Mouse (Mus musculus) forebrain, postnatal 0 days (tissue): ENCODE measurements around the gene Ahr. TPM values are rescaled to one million over a fixed set of nuclear protein-coding genes. Genes with fewer than 3 reads are reported as not detected.

Experiments
- ATAC-seq: fragments of 200-750 bp; cut with Nextera tagmentation; 2 replicates; pipeline ENCODE4 v1.8.0; 2017; ENCODE audit warnings: mild to moderate bottlenecking, moderate library complexity
- DNase-seq: peaks from one replicate; pipeline ENCODE4 v3.0.0-alpha.2; 2015
- H3K27ac ChIP-seq: fragments of 300-500 bp; sonication (generic); 2 replicates; pipeline ENCODE4 v1.5.1; 2014; ENCODE audit warnings: low read depth, mild to moderate bottlenecking, antibody characterized with exemption, low read length, moderate library complexity, mixed read lengths
- H3K27me3 ChIP-seq: fragments of 300-500 bp; sonication (generic); 2 replicates; pipeline ENCODE4 v1.6.1; 2014; ENCODE audit warnings: mild to moderate bottlenecking, low read length, mixed read lengths; ENCODE audit not compliant: insufficient read depth
- H3K36me3 ChIP-seq: fragments of 300-500 bp; sonication (generic); 2 replicates; pipeline ENCODE4 v1.6.1; 2014; ENCODE audit warnings: mild to moderate bottlenecking, moderate library complexity; ENCODE audit not compliant: insufficient read depth
- H3K4me1 ChIP-seq: fragments of 300-500 bp; sonication (generic); 2 replicates; pipeline ENCODE4 v1.6.1; 2014; ENCODE audit warnings: antibody characterized with exemption; ENCODE audit not compliant: insufficient read depth
- H3K4me2 ChIP-seq: fragments of 300-500 bp; sonication (generic); 2 replicates; pipeline ENCODE4 v1.6.1; 2014; ENCODE audit warnings: low read depth, mild to moderate bottlenecking, moderate library complexity
- H3K4me3 ChIP-seq: fragments of 300-500 bp; sonication (generic); 2 replicates; pipeline ENCODE4 v1.5.1; 2014; ENCODE audit warnings: low read depth, low read length, mixed read lengths
- H3K9ac ChIP-seq: fragments of 300-500 bp; sonication (generic); 2 replicates; pipeline ENCODE4 v1.6.1; 2014; ENCODE audit warnings: mild to moderate bottlenecking
- H3K9me3 ChIP-seq: fragments of 300-500 bp; sonication (generic); 2 replicates; pipeline ENCODE4 v1.6.1; 2016; ENCODE audit warnings: low read length
- CTCF ChIP-seq: sonication (generic); IDR thresholded peaks from 2 replicates; pipeline ENCODE4 v1.5.1; 2016; ENCODE audit warnings: antibody characterized with exemption, control low read depth, low read depth
- WGBS: fragments of 180-500 bp; shearing (Covaris S2); extraction: QIAGEN DNeasy Blood & Tissue Kit; methylation state at CpG from one replicate; pipeline ENCODE4 v1.1.7; 2014; 5-methylcytosine and 5-hydroxymethylcytosine counted together
- polyA plus RNA-seq: library from polyadenylated mRNA; unstranded; fragments of >200 nt; fragmentation: Nextera tagmentation; extraction: Ambion mirVana; gene quantifications from 2 replicates; pipeline ENCODE4 v1.2.1, GENCODE M21; 2015
- total RNA-seq: library from RNA; depleted of rRNA; stranded (reverse); fragments of >200 nt; gene quantifications from 2 replicates; pipeline ENCODE4 v1.2.3, GENCODE M21; 2014

The Ahr gene
- total and polyA plus RNA-seq, 2 experiments from 2014 or later = 2.0 to 7.2 TPM

- Histone ChIP-seq H3K27me3 (no peaks in the 10 kb centered on the region), H3K9me3 (no peaks in the 10 kb centered on the region), H3K4me1 (no peaks in the 10 kb centered on the region), H3K4me3 (no peak overlapping the region), H3K36me3 (no peaks in the 10 kb centered on the region), H3K9ac (no peak overlapping the region), H3K4me2 (no peak overlapping the region), H3K27ac (no peak overlapping the region)
- WGBS = 15% methylated on average over 5 of the region's 5 CpGs
- TF ChIP-seq CTCF = peak; percentile 77
- peak; percentile 78 for DNase-seq
- ATAC-seq = no peak
These were observed 2.7 kb downstream of the Ahr start for GRCm38 (mm10) chr12:35532151-35532550.

- no peaks in the 10 kb centered on the region for H3K4me1 ChIP-seq
- DNase-seq (no peak), ATAC-seq (no peak)
- H3K9ac ChIP-seq = no peak overlapping the region
- H3K36me3 ChIP-seq = no peaks in the 10 kb centered on the region
- H3K27me3 ChIP-seq = no peaks in the 10 kb centered on the region
- no peak overlapping the region for H3K4me3 ChIP-seq
- H3K9me3 ChIP-seq = no peaks in the 10 kb centered on the region
- no peak overlapping the region for H3K27ac ChIP-seq
- no peak overlapping the region for H3K4me2 ChIP-seq
- TF ChIP-seq CTCF = no peak
These were observed 4.3 kb downstream of the Ahr start for GRCm38 (mm10) chr12:35530587-35530986.

GRCm38 (mm10) chr12:35527429-35527828 is 7.4 kb downstream of the Ahr start:
- Histone ChIP-seq H3K27me3 (no peaks in the 10 kb centered on the region), H3K36me3 (no peaks in the 10 kb centered on the region), H3K4me1 (no peaks in the 10 kb centered on the region), H3K9ac (no peak overlapping the region), H3K4me3 (no peak overlapping the region), H3K4me2 (no peak overlapping the region), H3K27ac (no peak overlapping the region), H3K9me3 (no peaks in the 10 kb centered on the region)
- DNase-seq (no peak), ATAC-seq (no peak)
- WGBS = 86% methylated on average over 6 of the region's 6 CpGs
- no peak for TF ChIP-seq CTCF

- no peak overlapping the region for H3K27ac ChIP-seq
- DNase-seq (no peak), ATAC-seq (no peak)
- no peak overlapping the region for H3K9ac ChIP-seq
- no peaks in the 10 kb centered on the region for H3K9me3 ChIP-seq
- H3K36me3 ChIP-seq = no peaks in the 10 kb centered on the region
- H3K4me1 ChIP-seq = no peaks in the 10 kb centered on the region
- no peak overlapping the region for H3K4me2 ChIP-seq
- H3K4me3 ChIP-seq = no peak overlapping the region
- WGBS = 91% methylated on average over 9 of the region's 9 CpGs
- TF ChIP-seq CTCF = no peak
- no peaks in the 10 kb centered on the region for H3K27me3 ChIP-seq
These were observed 12.2 kb downstream of the Ahr start for GRCm38 (mm10) chr12:35522585-35523103.

- 68% methylated on average over 3 of the region's 3 CpGs for WGBS
These were observed 19.2 kb downstream of the Ahr start for GRCm38 (mm10) chr12:35515621-35516020.

GRCm38 (mm10) chr12:35514671-35515070 is 20.2 kb downstream of the Ahr start:
- Histone ChIP-seq H3K4me3 (no peak overlapping the region), H3K9ac (no peak overlapping the region), H3K27ac (no peak overlapping the region), H3K9me3 (no peaks in the 10 kb centered on the region), H3K4me2 (no peak overlapping the region), H3K4me1 (no peaks in the 10 kb centered on the region), H3K27me3 (no peaks in the 10 kb centered on the region), H3K36me3 (peaks cover 8% of the 10 kb centered on the region; the same call in 1 of the 2 replicates)
- ATAC-seq (no peak), DNase-seq (no peak)
- no peak for TF ChIP-seq CTCF
- WGBS = 45% methylated on average over 2 of the region's 2 CpGs

More at GRCm38 (mm10) chr12:35515621-35516020, 19.2 kb downstream of the Ahr start:
- H3K4me2 ChIP-seq = no peak overlapping the region
- H3K27ac ChIP-seq = no peak overlapping the region
- no peaks in the 10 kb centered on the region for H3K27me3 ChIP-seq
- H3K36me3 ChIP-seq = peaks cover 7% of the 10 kb centered on the region; the same call in 1 of the 2 replicates
- no peaks in the 10 kb centered on the region for H3K4me1 ChIP-seq
- H3K9ac ChIP-seq = no peak overlapping the region
- TF ChIP-seq CTCF = no peak
- ATAC-seq (no peak), DNase-seq (no peak)
- no peaks in the 10 kb centered on the region for H3K9me3 ChIP-seq
- H3K4me3 ChIP-seq = no peak overlapping the region

GRCm38 (mm10) chr12:35510711-35511110 is 24.1 kb downstream of the Ahr start:
- 94% methylated on average over 5 of the region's 5 CpGs for WGBS
- ATAC-seq (no peak), DNase-seq (no peak)
- no peaks in the 10 kb centered on the region for H3K9me3 ChIP-seq
- H3K27ac ChIP-seq = no peak overlapping the region
- H3K9ac ChIP-seq = no peak overlapping the region
- H3K4me1 ChIP-seq = no peaks in the 10 kb centered on the region
- H3K4me3 ChIP-seq = no peak overlapping the region
- no peak for TF ChIP-seq CTCF
- peaks cover 8% of the 10 kb centered on the region; the same call in 1 of the 2 replicates for H3K36me3 ChIP-seq
- H3K27me3 ChIP-seq = no peaks in the 10 kb centered on the region
- no peak overlapping the region for H3K4me2 ChIP-seq
